Mouse (Mus musculus) layer of hippocampus, adult 8-10 months (tissue): ENCODE results near the gene Spata32. TPM values are rescaled to one million over a fixed set of nuclear protein-coding genes. Genes with fewer than 3 reads are reported as not detected.

Experiments used
- DNase-seq, 2 experiments: peaks; one replicate each; pipeline ENCODE4 v3.0.0; 2022; ENCODE audit warnings: low spot score in 2 of 2
- total RNA-seq, 4 experiments: library from RNA; stranded (reverse); gene quantifications; 2 replicates each; pipeline ENCODE4 v1.2.4; 2022

The Spata32 gene
- total RNA-seq = 1 to 10 TPM; 1.4 to 3.0 (median 2.1) TPM

- peak; percentile 44 to 59 for DNase-seq
These were observed at the start of gene Spata32 for GRCm38 (mm10) chr11:103217790-103218516. Gene Spata32, minus strand, starts transcription at chr11:103218432.

GRCm38 (mm10) chr11:103267346-103268219 is 49.4 kb upstream of the Spata32 start, which contains the start of gene Map3k14:
Gene Map3k14, minus strand, starts transcription at chr11:103267472.
- peak; percentile 99 for DNase-seq

- no peak for DNase-seq
These were observed 48.6 kb upstream of the Spata32 start for GRCm38 (mm10) chr11:103266729-103267345.

GRCm38 (mm10) chr11:103265856-103266255 is 47.6 kb upstream of the Spata32 start:
- no peak for DNase-seq

GRCm38 (mm10) chr11:103265211-103265610 is 47.0 kb upstream of the Spata32 start:
- no peak for DNase-seq

- no peak for DNase-seq
These were observed 46.3 kb upstream of the Spata32 start for GRCm38 (mm10) chr11:103264427-103265005.

GRCm38 (mm10) chr11:103263551-103263950 is 45.3 kb upstream of the Spata32 start:
- no peak for DNase-seq

- DNase-seq = no peak
These were observed 44.4 kb upstream of the Spata32 start for GRCm38 (mm10) chr11:103262412-103263267.

GRCm38 (mm10) chr11:103261671-103262411 is 43.6 kb upstream of the Spata32 start:
- no peak for DNase-seq

GRCm38 (mm10) chr11:103260515-103261192 is 42.4 kb upstream of the Spata32 start:
- DNase-seq = no peak

GRCm38 (mm10) chr11:103260034-103260433 is 41.8 kb upstream of the Spata32 start:
- DNase-seq = no peak

GRCm38 (mm10) chr11:103257938-103258481 is 39.8 kb upstream of the Spata32 start:
- DNase-seq = no peak

GRCm38 (mm10) chr11:103253605-103254004 is 35.4 kb upstream of the Spata32 start:
- no peak for DNase-seq

- DNase-seq = no peak
These were observed 34.1 kb upstream of the Spata32 start for GRCm38 (mm10) chr11:103252380-103252779.

- no peak for DNase-seq
These were observed 32.1 kb upstream of the Spata32 start for GRCm38 (mm10) chr11:103250324-103250723.

- no peak for DNase-seq
These were observed 31.3 kb upstream of the Spata32 start for GRCm38 (mm10) chr11:103249509-103249908.

- no peak for DNase-seq
These were observed 30.6 kb upstream of the Spata32 start for GRCm38 (mm10) chr11:103248837-103249236.

- peak; percentile 65 to 76 for DNase-seq
These were observed 29.4 kb upstream of the Spata32 start for GRCm38 (mm10) chr11:103247504-103248177.
